Mouse (Mus musculus): ENCODE results near the gene Crebrf. TPM values are rescaled to one million over a fixed set of nuclear protein-coding genes. Genes with fewer than 3 reads are reported as not detected.

Gene Crebrf
- total and polyA plus RNA-seq, 3 experiments, result 5.8 to 8.1 (median 6.8) TPM

GRCm38 (mm10) chr17:26797379-26798128, 82.1 kb downstream of the Crebrf start (continued):
- TF ChIP-seq MEF2A (IDR thresholded peaks at IDR 0.05; ENCODE audit: borderline replicate concordance, low read depth, low read length) (peak; percentile 54; the same call in 1 of the 2 replicates), SIN3A (IDR thresholded peaks at IDR 0.05; ENCODE audit: low read length) (no peak)

- Histone ChIP-seq H3K4me1 (ENCODE audit: control insufficient read depth in 1 of 2, insufficient read depth in 2 of 2) (peaks cover 3 to 4% of the 10 kb centered on the region in 2 experiments; a peak in 3 of 4 replicates), H3K27me3 (replicated peaks) (no peaks in the 10 kb centered on the region), H3K4me2 (ENCODE audit: insufficient read depth, low read depth, poor library complexity, severe bottlenecking) (no peak overlapping the region), H3K79me2 (replicated peaks; ENCODE audit: control insufficient read depth, extremely low read depth, insufficient read depth, poor library complexity, severe bottlenecking) (no peaks in the 10 kb centered on the region), H3K27ac (ENCODE audit: insufficient read depth, low read depth) (no peak overlapping the region), H3K4me3 (replicated peaks in 1 of 3; ENCODE audit: low read depth in 2 of 3, low read length in 2 of 3, poor library complexity in 1 of 3) (no peak overlapping the region), H3K9ac (ENCODE audit: insufficient read depth, low read depth) (no peak overlapping the region), H3K36me3 (replicated peaks in 1 of 2; ENCODE audit: control insufficient read depth in 1 of 2, insufficient read depth in 1 of 2, low read length in 1 of 2) (no peaks in the 10 kb centered on the region), H3K9me3 (replicated peaks; ENCODE audit: low read length) (peaks cover 16% of the 10 kb centered on the region)
- dilution Hi-C loops (cut with MboI; ENCODE audit: extremely low pct_ligation_motif_present, extremely low pct_unique_long_range_greater_than_20kb, low sequenced_read_pairs), result no loop called here
- in situ Hi-C loops (cut with MboI; ENCODE audit: low pct_ligation_motif_present, low pct_unique_long_range_greater_than_20kb, low sequenced_read_pairs), result no loop called here
- no peak for TF ChIP-seq ZNF384 (IDR thresholded peaks at IDR 0.05; ENCODE audit: low read depth, low read length)
- no peak for TF ChIP-seq ZMIZ1 (IDR thresholded peaks at IDR 0.05; ENCODE audit: low read depth, low read length)
- TF ChIP-seq ELF1 (IDR thresholded peaks at IDR 0.05; ENCODE audit: low read depth, low read length), result no peak
- no peak for TF ChIP-seq CTCF (conservative IDR thresholded peaks at IDR 0.05 in 1 of 2, IDR thresholded peaks at IDR 0.05 in 1 of 2; ENCODE audit: low read depth in 2 of 2, low read length in 2 of 2)
- no peak for TF ChIP-seq POLR2AphosphoS2 (IDR thresholded peaks at IDR 0.05; ENCODE audit: low read depth, low read length)
- TF ChIP-seq CHD1 (IDR thresholded peaks at IDR 0.05; ENCODE audit: low read depth, low read length), result no peak
- TF ChIP-seq POLR2A (IDR thresholded peaks at IDR 0.05; ENCODE audit: low read depth, low read length), result no peak
- TF ChIP-seq GABPA (IDR thresholded peaks at IDR 0.05; ENCODE audit: insufficient replicate concordance, low read depth, low read length), result no peak
- DNase-seq (ENCODE audit: extremely low read depth), result no peak
Observed at GRCm38 (mm10) chr17:26802886-26803285, 87.4 kb downstream of the Crebrf start.

GRCm38 (mm10) chr17:26812607-26813006, 97.2 kb downstream of the Crebrf start:
- H3K9me3 ChIP-seq (replicated peaks; ENCODE audit: low read length), result no peaks in the 10 kb centered on the region
- no peak for DNase-seq (ENCODE audit: extremely low read depth)
- no peak overlapping the region for H3K9ac ChIP-seq (ENCODE audit: insufficient read depth, low read depth)
- H3K27me3 ChIP-seq (replicated peaks), result no peaks in the 10 kb centered on the region
- H3K79me2 ChIP-seq (replicated peaks; ENCODE audit: control insufficient read depth, extremely low read depth, insufficient read depth, poor library complexity, severe bottlenecking), result no peaks in the 10 kb centered on the region
- H3K4me3 ChIP-seq (replicated peaks in 1 of 3; ENCODE audit: low read depth in 2 of 3, low read length in 2 of 3, poor library complexity in 1 of 3), result no peak overlapping the region
- no peak overlapping the region for H3K4me2 ChIP-seq (ENCODE audit: insufficient read depth, low read depth, poor library complexity, severe bottlenecking)
- dilution Hi-C loops (cut with MboI; ENCODE audit: extremely low pct_ligation_motif_present, extremely low pct_unique_long_range_greater_than_20kb, low sequenced_read_pairs), result no loop called here
- H3K36me3 ChIP-seq (replicated peaks in 1 of 2; ENCODE audit: control insufficient read depth in 1 of 2, insufficient read depth in 1 of 2, low read length in 1 of 2), result no peaks in the 10 kb centered on the region
- no peak for TF ChIP-seq UBTF (IDR thresholded peaks at IDR 0.05; ENCODE audit: low read depth, low read length)
- TF ChIP-seq E2F4 (IDR thresholded peaks at IDR 0.05; ENCODE audit: insufficient replicate concordance, low read depth, low read length), result no peak
- no peak for TF ChIP-seq NRF1 (IDR thresholded peaks at IDR 0.05; ENCODE audit: low read depth, low read length)
- TF ChIP-seq SIN3A (IDR thresholded peaks at IDR 0.05; ENCODE audit: low read length), result no peak
- TF ChIP-seq JUN (IDR thresholded peaks at IDR 0.05; ENCODE audit: insufficient read depth, low read depth, low read length), result no peak
- TF ChIP-seq CHD1 (IDR thresholded peaks at IDR 0.05; ENCODE audit: low read depth, low read length), result no peak
- no peak for TF ChIP-seq USF2 (conservative IDR thresholded peaks at IDR 0.05; ENCODE audit: low read depth, low read length)
- TF ChIP-seq MAZ (IDR thresholded peaks at IDR 0.05; ENCODE audit: low read depth, low read length), result no peak
- no peak for TF ChIP-seq JUND (conservative IDR thresholded peaks at IDR 0.05; ENCODE audit: low read depth, low read length)
- no peak for TF ChIP-seq CHD2 (IDR thresholded peaks at IDR 0.05; ENCODE audit: low read length)
- no peak for TF ChIP-seq PAX5 (IDR thresholded peaks at IDR 0.05; ENCODE audit: low read length)
- TF ChIP-seq KAT2A (IDR thresholded peaks at IDR 0.05; ENCODE audit: insufficient replicate concordance, low read length), result no peak
- no peak overlapping the region for H3K27ac ChIP-seq (ENCODE audit: insufficient read depth, low read depth)
- H3K4me1 ChIP-seq (ENCODE audit: control insufficient read depth in 1 of 2, insufficient read depth in 2 of 2), result peaks cover 6 to 10% of the 10 kb centered on the region in 2 experiments; a peak in 3 of 4 replicates
- in situ Hi-C loops (cut with MboI; ENCODE audit: low pct_ligation_motif_present, low pct_unique_long_range_greater_than_20kb, low sequenced_read_pairs), result no loop called here

All from CH12.LX (cell line).